Mouse (Mus musculus) small intestine, adult 2 months (tissue): ENCODE data around the gene Armh3.

ENCODE experiments used
- CTCF ChIP-seq: fragments of 200-500 bp; IDR thresholded peaks from 2 replicates; pipeline ENCODE4 v1.5.1; 2012; ENCODE audit warnings: low read depth, mild to moderate bottlenecking, control low read depth, inconsistent platforms, low read length, moderate library complexity, mixed read lengths; ENCODE audit not compliant: insufficient replicate concordance, insufficient read length; ENCODE audit errors: extremely low read depth
- POLR2A ChIP-seq: fragments of 200-500 bp; IDR thresholded peaks from 2 replicates; pipeline ENCODE4 v1.6.1; 2012; ENCODE audit warnings: low read depth, mild to moderate bottlenecking, control low read depth, inconsistent platforms, low read length, moderate library complexity

DNA sequence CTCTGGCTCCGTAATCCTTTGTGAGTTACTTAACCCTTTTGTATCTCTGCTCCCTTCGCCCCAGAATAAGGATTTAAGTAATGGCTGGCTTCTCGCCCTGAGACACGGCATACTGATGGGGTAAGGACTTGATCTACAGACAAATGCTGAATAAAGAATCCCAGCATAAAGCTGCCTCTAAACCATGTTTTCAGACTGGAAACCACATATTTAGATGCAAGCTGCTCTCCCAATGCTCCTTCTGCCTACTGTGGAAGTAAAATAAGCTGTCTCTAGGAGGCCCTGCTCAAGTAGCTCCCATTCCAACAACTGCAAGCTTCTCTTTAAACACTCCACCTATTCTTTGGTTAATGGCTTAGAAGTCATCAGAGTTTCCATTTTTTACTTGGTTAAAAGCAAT is 81.8 kb downstream of the Armh3 start:
- TF ChIP-seq POLR2A (no peak), CTCF (no peak)
